Mouse (Mus musculus): ENCODE measurements at regions not wholly inside any gene's neighbourhood (a gene's known extent, or its start where the extent isn't known, plus 50 kb on each side); places are given as distances from the start of the nearest gene placed in this dataset.

DNA sequence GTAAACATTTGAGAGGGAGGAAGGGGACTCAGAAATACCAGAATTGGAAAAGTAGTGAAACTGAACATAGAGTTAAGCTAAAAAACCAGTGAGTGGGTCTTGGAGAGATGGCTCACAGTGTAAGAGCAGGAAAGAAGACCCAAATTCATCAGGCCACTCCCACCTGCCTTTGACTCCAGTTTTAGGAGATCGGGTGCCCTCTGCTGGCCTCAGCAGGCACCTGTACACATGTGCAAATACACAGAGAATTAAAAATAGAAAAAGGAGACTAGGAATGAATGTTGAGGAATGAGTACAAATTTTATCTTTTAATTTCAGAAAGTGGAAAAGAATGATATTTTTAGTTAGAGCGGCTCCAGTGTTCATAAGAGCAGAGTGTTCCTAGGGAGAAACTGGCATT lies 414.7 kb downstream of the Rnf144b start:
- TF ChIP-seq CTCF (IDR thresholded peaks at IDR 0.05; ENCODE audit: extremely low read depth, insufficient read length, insufficient replicate concordance, low read depth, low read length) (no peak), POLR2A (IDR thresholded peaks at IDR 0.05; ENCODE audit: low read depth, low read length) (no peak)

Measured in small intestine, adult 2 months (tissue).